Comparison of ENCODE assay signal across 8 mouse cellular contexts in genomic region chr2:25262291-25262767, GRCm38 (mm10). TPM values are rescaled to one million over a fixed set of nuclear protein-coding genes. Genes with fewer than 3 reads are reported as not detected.
A peak's percentile ranks its signal among the peaks of the same experiment; 100 is the strongest.
DNase-seq lines count a peak whose midpoint lies in the region; ATAC-seq and TF ChIP-seq lines count a peak whose summit lies in the region.

Gene Tprn, plus strand, starts transcription at chr2:25262618.

- no peaks in the 10 kb centered on the region for H3K36me3 ChIP-seq in kidney, embryonic 14.5 days (ENCODE audit: control insufficient read depth, insufficient read depth, low read length)
- H3K36me3 ChIP-seq in limb, embryonic 15.5 days, result no peaks in the 10 kb centered on the region

- DNase-seq in A20 (ENCODE audit: low read depth, low spot score), result peak; percentile 98
- DNase-seq in heart, adult 9 months (ENCODE audit: low spot score in 2 of 2), result peak; percentile 96 to 98
- DNase-seq in monocyte, adult 2 months (ENCODE audit: low read depth in 1 of 2, low spot score in 2 of 2), result peak; percentile 78 to 84
- peak; percentile 97 to 98 for DNase-seq in spleen, postnatal 36 days (ENCODE audit: low spot score in 2 of 2)

- H3K4me1 ChIP-seq in bone marrow macrophage, adult 2 months (ENCODE audit: control insufficient read depth, insufficient read depth, low read length), result peaks cover 35% of the 10 kb centered on the region
- H3K4me1 ChIP-seq in embryonic fibroblast, embryonic 13.5 days (ENCODE audit: control insufficient read depth, insufficient read depth, low read length), result peaks cover 9% of the 10 kb centered on the region
- H3K4me1 ChIP-seq in kidney, embryonic 14.5 days (ENCODE audit: control insufficient read depth, insufficient read depth, low read length), result peaks cover 14% of the 10 kb centered on the region
- H3K4me1 ChIP-seq in limb, embryonic 15.5 days, result peaks cover 39% of the 10 kb centered on the region

- WGBS in kidney, embryonic 14.5 days, result under 1% methylated on average over 39 of the region's 39 CpGs
- WGBS in limb, embryonic 15.5 days, result under 1% methylated on average over 39 of the region's 39 CpGs

- H3K9me3 ChIP-seq in kidney, embryonic 14.5 days (ENCODE audit: control insufficient read depth, low read length), result no peaks in the 10 kb centered on the region
- no peaks in the 10 kb centered on the region for H3K9me3 ChIP-seq in limb, embryonic 15.5 days

- H3K4me2 ChIP-seq in kidney, embryonic 14.5 days (replicated peaks; ENCODE audit: low read depth, low read length), result peak within 1 kb of the TSS; percentile 99
- H3K4me2 ChIP-seq in limb, embryonic 15.5 days, result peak within 1 kb of the TSS; percentile 98

- H3K27ac ChIP-seq in bone marrow macrophage, adult 2 months (ENCODE audit: insufficient read depth, low read depth, low read length), result peak within 1 kb of the TSS; percentile 23
- no peak within 1 kb of the TSS for H3K27ac ChIP-seq in embryonic fibroblast, embryonic 13.5 days (ENCODE audit: insufficient read depth, low read length)
- H3K27ac ChIP-seq in kidney, embryonic 14.5 days (ENCODE audit: low read depth, low read length), result no peak within 1 kb of the TSS; the same call in 1 of the 2 replicates
- no peak within 1 kb of the TSS; the same call in 1 of the 2 replicates for H3K27ac ChIP-seq in limb, embryonic 15.5 days

- H3K27me3 ChIP-seq in kidney, embryonic 14.5 days (ENCODE audit: control insufficient read depth, insufficient read depth, low read length), result peaks cover 14% of the 10 kb centered on the region
- peaks cover 20% of the 10 kb centered on the region for H3K27me3 ChIP-seq in limb, embryonic 15.5 days

- ATAC-seq in kidney, embryonic 14.5 days (ENCODE audit: low FRiP score, low TSS enrichment), result peak; percentile 99
- ATAC-seq in limb, embryonic 15.5 days (ENCODE audit: insufficient number of reproducible peaks, low FRiP score, low TSS enrichment, low read depth), result peak; percentile 97

- H3K9ac ChIP-seq in kidney, embryonic 14.5 days (ENCODE audit: low read depth, low read length), result peak within 1 kb of the TSS; percentile 66
- peak within 1 kb of the TSS; percentile 54 for H3K9ac ChIP-seq in limb, embryonic 15.5 days

- no peak for TF ChIP-seq CTCF in bone marrow macrophage, adult 2 months (IDR thresholded peaks at IDR 0.05; ENCODE audit: low read depth, low read length)
- TF ChIP-seq CTCF in embryonic fibroblast, embryonic 13.5 days (IDR thresholded peaks at IDR 0.05; ENCODE audit: borderline replicate concordance, insufficient read depth, low read length), result no peak

- no peak for TF ChIP-seq POLR2A in bone marrow macrophage, adult 2 months (IDR thresholded peaks at IDR 0.05; ENCODE audit: borderline replicate concordance, low read depth, low read length)
- TF ChIP-seq POLR2A in embryonic fibroblast, embryonic 13.5 days (IDR thresholded peaks at IDR 0.05; ENCODE audit: low read depth, low read length), result peak; percentile 56

- peak within 1 kb of the TSS; percentile 89 for H3K4me3 ChIP-seq in bone marrow macrophage, adult 2 months (ENCODE audit: insufficient read depth, low read length)
- H3K4me3 ChIP-seq in embryonic fibroblast, embryonic 13.5 days (ENCODE audit: insufficient read depth, low read length), result peak within 1 kb of the TSS; percentile 70
- peak within 1 kb of the TSS; percentile 78 for H3K4me3 ChIP-seq in kidney, embryonic 14.5 days (ENCODE audit: low read length)
- peak within 1 kb of the TSS; percentile 63 for H3K4me3 ChIP-seq in limb, embryonic 15.5 days

RNA-seq across cellular contexts. Expression of gene Tprn, which starts in this region (rescaled TPM):
- polyA plus RNA-seq in bone marrow macrophage, adult 2 months (2012; ENCODE audit: insufficient read depth, insufficient read length, missing spikeins), result 8.8 and 10.2 TPM in 2 replicates
- polyA plus RNA-seq in embryonic fibroblast, embryonic 13.5 days (2011; ENCODE audit: insufficient read length, low read depth, missing spikeins), result 7.1 and 9.5 TPM in 2 replicates
- polyA plus RNA-seq in kidney, embryonic 14.5 days (2014; fragmentation: Nextera tagmentation; extraction: Ambion mirVana), result 5.8 and 7.3 TPM in 2 replicates
- polyA plus RNA-seq in limb, embryonic 15.5 days (2015; fragmentation: Nextera tagmentation; extraction: Ambion mirVana), result 8.5 and 8.6 TPM in 2 replicates
